Mouse (Mus musculus) kidney, embryonic 16.5 days (tissue): ENCODE measurements around the gene Slc8a2. TPM values are rescaled to one million over a fixed set of nuclear protein-coding genes. Genes with fewer than 3 reads are reported as not detected.
A peak's percentile ranks its signal among the peaks of the same experiment; 100 is the strongest.

Source experiments
- ATAC-seq: fragments of 200-750 bp; cut with Nextera tagmentation; 2 replicates; pipeline ENCODE4 v1.8.0; 2017; ENCODE audit warnings: moderate TSS enrichment; ENCODE audit not compliant: low FRiP score, low TSS enrichment
- H3K27ac ChIP-seq: fragments of 300-500 bp; sonication (generic); 2 replicates; pipeline ENCODE4 v1.5.1; 2014; ENCODE audit warnings: low read length
- H3K27me3 ChIP-seq: fragments of 300-500 bp; sonication (generic); 2 replicates; pipeline ENCODE4 v1.6.1; 2014; ENCODE audit warnings: low read length, control low read depth, mixed read lengths; ENCODE audit not compliant: insufficient read depth
- H3K36me3 ChIP-seq: fragments of 300-500 bp; sonication (generic); 2 replicates; pipeline ENCODE4 v1.6.1; 2014; ENCODE audit warnings: low read length, control low read depth, mixed read lengths; ENCODE audit not compliant: insufficient read depth
- H3K4me1 ChIP-seq: fragments of 300-500 bp; sonication (generic); 2 replicates; pipeline ENCODE4 v1.6.1; 2014; ENCODE audit warnings: low read length, control low read depth, mixed read lengths; ENCODE audit not compliant: insufficient read depth
- H3K4me2 ChIP-seq: fragments of 300-500 bp; sonication (generic); replicated peaks from 2 replicates; pipeline ENCODE4 v1.6.1; 2014; ENCODE audit warnings: low read depth, low read length
- H3K4me3 ChIP-seq: fragments of 300-500 bp; sonication (generic); 2 replicates; pipeline ENCODE4 v1.5.1; 2014; ENCODE audit warnings: mild to moderate bottlenecking, low read length
- H3K9ac ChIP-seq: fragments of 300-500 bp; sonication (generic); replicated peaks from 2 replicates; pipeline ENCODE4 v1.6.1; 2014; ENCODE audit warnings: low read length
- H3K9me3 ChIP-seq: fragments of 300-500 bp; sonication (generic); 2 replicates; pipeline ENCODE4 v1.6.1; 2016; ENCODE audit warnings: low read length, control low read depth
- WGBS: fragments of 180-500 bp; shearing (Covaris S2); extraction: QIAGEN DNeasy Blood & Tissue Kit; methylation state at CpG from one replicate; pipeline ENCODE4 v1.1.7; 2014; 5-methylcytosine and 5-hydroxymethylcytosine counted together
- polyA plus RNA-seq: library from polyadenylated mRNA; unstranded; fragments of >200 nt; fragmentation: Nextera tagmentation; extraction: Ambion mirVana; gene quantifications from 2 replicates; pipeline ENCODE4 v1.2.1, GENCODE M21; 2015

Gene Slc8a2
- polyA plus RNA-seq, 1 experiment from 2014 or later, result 0.12 TPM

- Histone ChIP-seq H3K9me3 (no peaks in the 10 kb centered on the region), H3K4me1 (peaks cover 26% of the 10 kb centered on the region), H3K4me3 (no peak overlapping the region), H3K27ac (no peak overlapping the region), H3K4me2 (no peak overlapping the region), H3K27me3 (peaks cover 3% of the 10 kb centered on the region; the same call in 1 of the 2 replicates), H3K36me3 (no peaks in the 10 kb centered on the region), H3K9ac (no peak overlapping the region)
- ATAC-seq, result no peak
- 90% methylated on average over 9 of the region's 9 CpGs for WGBS
Measured at GRCm38 (mm10) chr7:16133691-16134090, 4.1 kb downstream of the Slc8a2 start.

DNA sequence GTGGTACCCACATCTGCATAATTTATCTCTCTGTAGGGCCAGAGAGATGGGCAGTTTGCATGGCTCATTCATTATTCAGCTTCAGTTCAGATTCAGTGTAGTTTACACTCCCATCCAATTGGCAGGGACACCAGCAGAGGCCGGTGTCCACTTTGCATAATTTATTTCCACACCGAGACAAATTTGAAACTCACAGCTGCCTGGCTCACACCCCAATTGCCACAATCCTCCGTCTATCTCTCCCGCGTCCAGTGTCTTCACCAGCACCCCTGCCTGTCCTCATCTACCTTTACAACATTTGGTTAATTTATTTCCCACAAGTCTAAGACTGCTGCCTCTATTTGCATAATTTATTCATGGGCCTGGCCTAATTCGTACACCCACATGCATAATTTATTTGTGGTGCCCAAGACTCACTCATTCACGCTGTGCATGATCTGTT is 5.3 kb downstream of the Slc8a2 start:
- H3K4me2 ChIP-seq, result no peak overlapping the region
- H3K27me3 ChIP-seq, result peaks cover 3% of the 10 kb centered on the region; the same call in 1 of the 2 replicates
- H3K9me3 ChIP-seq, result no peaks in the 10 kb centered on the region
- H3K4me1 ChIP-seq, result peaks cover 20% of the 10 kb centered on the region; the same call in 1 of the 2 replicates
- no peak for ATAC-seq
- H3K4me3 ChIP-seq, result no peak overlapping the region
- no peaks in the 10 kb centered on the region for H3K36me3 ChIP-seq
- no peak overlapping the region for H3K27ac ChIP-seq
- 69% methylated on average over 7 of the region's 7 CpGs for whole genome bisulfite sequencing
- no peak overlapping the region for H3K9ac ChIP-seq

DNA sequence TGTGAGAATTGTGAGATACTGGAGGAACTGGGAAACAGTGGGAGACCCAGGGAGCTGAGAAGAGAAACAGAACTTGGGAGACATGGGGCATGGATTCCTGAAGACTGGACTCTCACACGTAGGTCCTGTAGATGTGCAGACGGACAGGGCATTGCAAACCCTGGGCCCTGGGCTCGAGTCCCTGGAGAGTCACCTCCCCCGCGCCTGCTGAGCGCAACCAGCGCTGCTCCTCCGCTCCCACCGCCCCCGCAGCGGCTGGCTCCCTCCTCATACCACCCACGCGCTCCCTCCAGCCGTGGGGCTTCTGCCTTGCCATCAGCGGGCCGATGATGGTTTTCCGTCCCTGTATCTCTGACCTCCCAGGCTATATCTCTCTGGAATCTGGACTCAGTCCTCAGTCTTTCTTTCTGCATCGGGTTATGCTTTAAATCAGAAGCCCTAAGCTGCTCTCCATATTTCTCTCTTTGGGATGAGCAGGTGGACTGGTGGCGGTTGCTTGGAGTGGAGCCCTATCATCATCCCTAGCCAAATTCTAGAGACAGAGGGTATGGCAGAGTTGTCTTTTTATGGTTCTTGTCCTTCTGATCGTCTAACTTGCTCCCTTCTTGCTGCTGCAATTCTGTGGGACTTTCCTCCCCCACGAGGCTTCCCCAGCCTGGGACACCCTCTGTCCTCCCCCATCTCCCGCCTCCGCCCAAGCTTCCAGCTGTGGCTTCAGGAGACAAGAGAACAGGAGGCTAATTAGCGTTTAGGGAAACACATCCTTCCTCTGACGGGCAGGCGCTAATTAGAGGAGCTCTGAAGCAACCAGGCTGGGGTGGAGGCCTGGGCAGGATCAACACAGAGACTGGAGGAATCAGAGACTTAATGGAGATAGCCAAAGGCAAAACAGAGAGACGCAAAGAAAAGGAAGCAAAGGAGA is 17.1 kb downstream of the Slc8a2 start:
- no peak overlapping the region for H3K27ac ChIP-seq
- no peaks in the 10 kb centered on the region for H3K27me3 ChIP-seq
- 17% methylated on average over 25 of the region's 27 CpGs for WGBS
- no peaks in the 10 kb centered on the region for H3K36me3 ChIP-seq
- no peak overlapping the region for H3K4me3 ChIP-seq
- H3K4me1 ChIP-seq, result no peaks in the 10 kb centered on the region
- ATAC-seq, result no peak
- no peak overlapping the region for H3K9ac ChIP-seq
- H3K9me3 ChIP-seq, result no peaks in the 10 kb centered on the region
- H3K4me2 ChIP-seq, result no peak overlapping the region

DNA sequence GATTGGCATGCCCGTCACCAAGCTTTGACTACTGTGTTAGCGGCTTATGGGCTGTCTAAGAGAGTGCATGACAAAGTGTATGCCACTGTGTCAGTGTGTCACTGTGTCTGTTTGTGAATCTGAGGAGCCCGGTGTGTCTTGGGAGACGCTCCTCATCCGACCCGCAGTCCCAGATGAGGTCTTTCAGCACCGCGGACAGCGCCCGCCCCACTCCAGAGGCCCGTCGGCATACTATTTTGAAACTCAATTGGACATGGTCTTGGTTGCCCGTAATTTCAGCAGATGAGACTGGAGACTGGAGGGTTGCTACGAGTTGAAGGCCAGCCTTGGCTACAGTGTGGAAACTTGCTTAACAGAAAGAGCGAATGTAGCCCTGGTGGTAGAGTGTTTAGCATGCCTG is 18.0 kb downstream of the Slc8a2 start:
- 12% methylated on average over 15 of the region's 15 CpGs for WGBS
- no peak for ATAC-seq

DNA sequence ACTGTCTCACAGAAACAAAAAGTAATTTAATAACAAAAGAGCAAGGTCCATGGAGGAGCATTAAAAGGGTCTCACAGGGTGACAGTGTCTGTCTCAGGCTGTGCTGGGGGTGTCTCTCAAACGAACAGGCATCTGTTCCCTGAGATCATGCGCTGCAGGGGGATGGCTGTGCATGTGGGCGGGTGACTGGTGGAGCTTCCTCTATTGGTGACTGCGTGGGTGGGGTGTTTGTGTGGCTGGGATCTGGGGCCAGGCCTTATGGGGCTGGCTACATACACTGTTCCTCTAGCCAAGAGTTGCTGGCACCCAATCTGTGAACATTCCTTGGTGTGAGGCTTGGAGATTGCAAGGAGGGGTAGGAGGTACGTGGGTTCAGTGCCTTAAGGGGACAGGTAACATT is 19.6 kb downstream of the Slc8a2 start:
- no peaks in the 10 kb centered on the region for H3K36me3 ChIP-seq
- H3K9ac ChIP-seq, result no peak overlapping the region
- no peak for ATAC-seq
- no peak overlapping the region for H3K27ac ChIP-seq
- H3K4me2 ChIP-seq, result no peak overlapping the region
- H3K4me1 ChIP-seq, result no peaks in the 10 kb centered on the region
- H3K27me3 ChIP-seq, result no peaks in the 10 kb centered on the region
- H3K9me3 ChIP-seq, result no peaks in the 10 kb centered on the region
- H3K4me3 ChIP-seq, result no peak overlapping the region
- WGBS, result 59% methylated on average over 5 of the region's 5 CpGs

More for the DNA sequence above, 18.0 kb downstream of the Slc8a2 start:
- no peak overlapping the region for H3K9ac ChIP-seq
- no peaks in the 10 kb centered on the region for H3K27me3 ChIP-seq
- H3K9me3 ChIP-seq, result no peaks in the 10 kb centered on the region
- H3K4me3 ChIP-seq, result no peak overlapping the region
- no peaks in the 10 kb centered on the region for H3K4me1 ChIP-seq
- no peaks in the 10 kb centered on the region for H3K36me3 ChIP-seq
- H3K4me2 ChIP-seq, result no peak overlapping the region
- no peak overlapping the region for H3K27ac ChIP-seq

- Histone ChIP-seq H3K4me1 (no peaks in the 10 kb centered on the region), H3K9ac (no peak overlapping the region), H3K4me2 (no peak overlapping the region), H3K27me3 (no peaks in the 10 kb centered on the region), H3K27ac (no peak overlapping the region), H3K9me3 (no peaks in the 10 kb centered on the region), H3K4me3 (no peak overlapping the region), H3K36me3 (no peaks in the 10 kb centered on the region)
- ATAC-seq, result no peak
- 69% methylated on average over 9 of the region's 9 CpGs for WGBS
Measured at GRCm38 (mm10) chr7:16150191-16151145, 20.8 kb downstream of the Slc8a2 start.

- H3K27me3 ChIP-seq, result peaks cover 5% of the 10 kb centered on the region
- H3K9me3 ChIP-seq, result no peaks in the 10 kb centered on the region
- H3K4me1 ChIP-seq, result no peaks in the 10 kb centered on the region
- H3K27ac ChIP-seq, result no peak overlapping the region
- 22% methylated on average over 10 of the region's 10 CpGs for WGBS
- no peak overlapping the region for H3K4me3 ChIP-seq
- no peak overlapping the region for H3K4me2 ChIP-seq
- H3K36me3 ChIP-seq, result no peaks in the 10 kb centered on the region
- peak; percentile 86 for ATAC-seq
- H3K9ac ChIP-seq, result no peak overlapping the region
Measured at GRCm38 (mm10) chr7:16153522-16153921, 23.9 kb downstream of the Slc8a2 start.

GRCm38 (mm10) chr7:16155132-16155872 is 25.7 kb downstream of the Slc8a2 start:
- no peaks in the 10 kb centered on the region for H3K9me3 ChIP-seq
- WGBS, result 63% methylated on average over 9 of the region's 9 CpGs
- H3K27ac ChIP-seq, result no peak overlapping the region
- H3K4me2 ChIP-seq, result no peak overlapping the region
- no peak for ATAC-seq
- H3K4me1 ChIP-seq, result no peaks in the 10 kb centered on the region
- H3K27me3 ChIP-seq, result peaks cover 20% of the 10 kb centered on the region
- no peaks in the 10 kb centered on the region for H3K36me3 ChIP-seq
- no peak overlapping the region for H3K9ac ChIP-seq
- H3K4me3 ChIP-seq, result no peak overlapping the region

DNA sequence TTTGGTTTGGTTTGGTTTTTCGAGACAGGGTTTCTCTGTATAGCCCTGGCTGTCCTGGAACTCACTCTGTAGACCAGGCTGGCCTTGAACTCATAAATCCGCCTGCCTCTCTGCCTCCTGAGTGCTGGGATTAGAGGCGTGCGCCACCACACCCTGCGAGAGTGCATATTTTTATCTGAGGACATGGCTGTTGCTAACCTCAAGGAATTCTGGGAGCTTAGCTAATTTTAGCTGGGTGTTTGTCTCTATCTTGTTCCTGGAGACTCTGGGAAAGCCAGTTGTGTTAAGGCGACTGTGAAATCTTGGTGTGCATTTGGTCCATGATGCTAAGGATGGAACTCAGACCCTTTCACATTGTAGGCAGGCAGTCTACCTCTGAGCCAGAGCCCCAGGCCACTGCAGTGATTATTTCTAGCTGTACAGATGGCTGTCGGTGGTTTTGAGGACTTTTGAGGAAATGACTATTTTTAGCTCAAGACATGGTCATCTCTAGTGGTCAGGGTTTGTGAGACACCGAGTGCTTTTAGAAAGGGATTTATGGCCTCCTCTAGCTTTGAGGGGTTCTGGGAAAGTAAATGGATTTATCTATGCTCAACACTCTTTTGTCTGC is 26.6 kb downstream of the Slc8a2 start:
- WGBS, result 66% methylated on average over 8 of the region's 8 CpGs
- Histone ChIP-seq H3K27ac (no peak overlapping the region), H3K4me1 (no peaks in the 10 kb centered on the region), H3K9ac (no peak overlapping the region), H3K4me3 (no peak overlapping the region), H3K27me3 (peaks cover 20% of the 10 kb centered on the region), H3K36me3 (no peaks in the 10 kb centered on the region), H3K9me3 (no peaks in the 10 kb centered on the region; the same call in 1 of the 2 replicates), H3K4me2 (no peak overlapping the region)
- no peak for ATAC-seq
